Mouse (Mus musculus) MN1 (cell line): ENCODE measurements around the gene Braf.
A peak's percentile ranks its signal among the peaks of the same experiment; 100 is the strongest.
"Not testable (repeated sequence)": the region's sequence is repeated elsewhere in the genome, so short reads cannot be mapped to it uniquely, and the experiment has no call there.

Experiments used
- DNase-seq: peaks from one replicate; pipeline ENCODE4 v3.0.0-alpha.2; 2016; ENCODE audit warnings: low spot score

Gene Braf

DNA sequence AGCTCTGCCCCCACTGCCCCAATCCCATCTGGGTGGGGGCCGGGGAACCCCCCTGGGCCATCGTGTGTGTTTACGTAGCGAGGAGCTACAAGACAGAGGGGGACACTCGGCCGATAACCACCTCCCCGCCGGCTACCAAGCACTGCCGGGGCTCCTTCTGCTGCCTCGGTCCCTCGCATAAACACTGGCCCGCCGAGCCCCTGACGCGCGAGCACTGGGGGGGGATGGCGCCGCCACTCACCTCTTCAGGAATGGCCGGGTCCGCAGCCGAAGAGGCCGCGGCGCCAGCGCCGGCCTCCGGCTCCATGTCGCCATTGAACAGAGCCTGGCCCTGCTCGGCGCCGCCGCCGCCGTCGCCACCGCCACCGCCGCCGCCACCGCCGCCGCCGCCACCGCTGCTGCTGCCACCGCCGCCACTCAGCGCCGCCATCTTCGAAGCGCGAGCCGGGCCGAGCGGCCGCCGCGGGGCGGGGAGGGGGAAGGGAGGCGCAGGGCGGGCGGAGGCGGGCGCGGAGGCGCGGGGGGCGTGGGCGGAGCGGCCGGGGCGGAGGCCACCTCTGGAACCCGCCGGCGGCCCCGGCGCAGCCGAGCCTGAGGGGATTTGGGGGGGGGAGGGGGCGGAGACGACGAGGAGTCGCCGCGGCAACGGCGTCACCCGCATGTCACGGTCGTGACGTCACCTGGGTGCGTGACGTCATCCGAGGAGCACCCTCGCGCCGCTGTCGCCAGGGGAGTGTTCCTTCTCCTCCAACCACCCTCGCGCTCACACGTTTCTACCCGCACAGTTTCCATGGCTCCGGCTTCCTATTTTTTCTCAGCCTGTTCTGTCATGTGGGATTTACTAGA lies at the start of gene Braf:
Gene Braf (minus strand): TSS at position 598 of the 846 bp plus-strand sequence.
- DNase-seq, result peak; percentile 90

DNA sequence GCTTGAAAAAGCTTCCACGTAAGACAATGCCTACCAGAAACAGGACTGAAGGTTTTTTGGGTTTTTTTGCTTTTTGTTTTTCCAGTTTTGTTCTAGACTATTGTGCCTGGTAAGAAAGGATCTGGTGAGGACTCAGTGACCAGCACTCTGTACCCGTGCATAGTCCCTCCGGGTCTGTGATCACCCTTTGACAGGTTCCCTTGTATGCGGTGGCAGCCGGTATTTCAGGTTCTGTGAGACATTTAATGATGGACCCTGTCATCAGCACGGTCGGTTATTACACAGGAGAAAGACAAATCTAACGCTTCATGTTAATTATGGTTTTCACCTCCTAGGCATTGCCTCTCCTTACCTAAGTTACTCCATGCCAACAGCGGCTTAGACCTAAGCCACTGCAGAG lies 49.8 kb upstream of the Braf start:
- no peak for DNase-seq

DNA sequence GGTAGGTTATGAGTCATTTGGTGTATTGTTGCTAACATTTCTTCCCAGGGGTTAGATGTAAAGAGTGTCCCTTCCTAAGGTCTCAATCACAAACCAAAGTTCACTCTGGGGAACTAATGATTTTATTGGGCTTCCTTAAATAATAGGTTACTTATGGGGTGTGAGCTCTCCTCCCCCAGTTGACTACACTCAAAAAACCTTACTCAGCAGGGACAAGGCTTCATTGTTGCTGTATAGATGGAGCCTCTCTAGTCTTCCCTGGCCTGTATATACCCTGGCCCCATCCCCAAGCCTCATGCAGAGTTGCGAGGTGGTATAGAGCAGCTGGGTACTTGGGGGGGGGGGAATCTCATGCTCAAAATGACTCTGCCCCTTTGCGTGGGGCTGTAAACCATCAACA lies 32.0 kb upstream of the Braf start:
- DNase-seq, result no peak

DNA sequence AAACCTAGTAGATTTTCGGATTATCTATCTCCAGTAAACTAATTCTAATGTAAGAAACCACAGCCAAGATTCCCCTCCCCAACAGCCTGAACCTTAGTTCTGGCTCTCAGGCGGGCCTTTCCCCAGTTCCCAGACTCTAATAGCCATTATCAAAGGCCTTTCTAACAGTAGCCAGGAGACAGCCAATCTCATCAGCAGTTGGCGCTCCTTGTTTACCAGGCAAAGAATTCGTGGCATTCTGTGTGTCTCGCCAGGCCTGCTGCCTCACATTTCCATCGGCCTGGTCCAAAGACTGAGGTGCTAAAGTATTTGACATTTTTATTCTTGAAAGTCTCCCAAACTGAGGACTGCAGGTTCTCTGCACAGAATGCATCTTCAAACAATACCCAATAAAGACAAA lies 24.6 kb upstream of the Braf start:
- no peak for DNase-seq

DNA sequence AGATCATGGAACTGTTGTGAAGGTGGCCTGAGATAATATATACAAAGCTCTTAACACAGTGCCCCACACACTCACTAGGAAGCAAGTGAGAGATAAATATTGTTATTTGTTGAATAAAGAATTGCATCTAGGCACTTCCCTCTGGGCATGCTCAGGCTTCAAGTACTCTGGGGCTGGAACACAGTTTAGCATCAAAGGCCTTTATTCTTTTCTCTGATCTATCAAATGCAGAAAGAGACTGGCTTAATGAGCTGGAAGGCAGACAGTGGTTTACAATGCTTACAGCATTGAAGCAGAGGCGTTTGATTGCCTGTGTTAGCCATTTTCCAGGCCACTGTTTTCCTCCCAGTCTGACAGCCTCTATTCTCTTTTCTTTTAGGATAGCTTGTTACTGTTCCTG lies 21.8 kb upstream of the Braf start:
- no peak for DNase-seq

DNA sequence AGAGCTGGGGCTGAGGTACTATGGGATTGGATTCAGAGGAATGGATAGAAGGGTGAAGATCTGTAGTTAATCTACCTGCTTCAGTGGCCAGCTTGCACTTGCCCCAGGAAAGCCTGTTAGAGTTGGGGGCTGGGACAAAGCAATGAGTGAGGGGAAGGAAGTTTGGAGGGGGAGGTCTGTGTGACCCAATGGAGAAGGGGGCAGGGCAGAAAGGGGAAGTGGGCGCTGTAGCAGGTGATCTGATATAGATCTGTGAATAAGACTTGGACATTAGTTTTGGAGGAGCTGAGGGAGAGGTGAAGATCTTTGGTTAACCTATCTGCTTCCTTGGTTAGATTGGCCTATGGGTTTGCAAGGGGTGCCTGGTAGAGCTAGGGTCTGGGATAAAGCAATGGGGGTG lies 20.2 kb upstream of the Braf start:
- no peak for DNase-seq

DNA sequence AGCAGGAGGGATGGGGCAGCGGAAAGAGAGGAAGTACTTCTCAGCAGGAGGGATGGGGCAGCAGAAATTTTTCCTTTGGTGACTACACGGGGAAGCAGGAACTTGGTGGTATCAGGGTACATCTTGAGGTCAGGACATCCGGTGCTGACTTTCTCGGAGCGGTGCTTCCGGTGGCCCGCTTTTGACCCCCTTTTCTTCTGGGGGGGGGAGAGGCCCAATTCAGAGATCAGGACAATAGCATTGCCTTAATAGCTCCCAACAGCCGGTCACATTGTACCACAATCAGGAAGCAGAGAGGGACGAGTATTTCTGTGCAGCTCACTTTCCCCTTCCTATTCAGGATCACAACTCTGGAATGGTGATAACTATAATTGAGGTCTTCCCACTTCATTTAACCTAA lies 14.4 kb upstream of the Braf start:
- not testable (repeated sequence) for DNase-seq

DNA sequence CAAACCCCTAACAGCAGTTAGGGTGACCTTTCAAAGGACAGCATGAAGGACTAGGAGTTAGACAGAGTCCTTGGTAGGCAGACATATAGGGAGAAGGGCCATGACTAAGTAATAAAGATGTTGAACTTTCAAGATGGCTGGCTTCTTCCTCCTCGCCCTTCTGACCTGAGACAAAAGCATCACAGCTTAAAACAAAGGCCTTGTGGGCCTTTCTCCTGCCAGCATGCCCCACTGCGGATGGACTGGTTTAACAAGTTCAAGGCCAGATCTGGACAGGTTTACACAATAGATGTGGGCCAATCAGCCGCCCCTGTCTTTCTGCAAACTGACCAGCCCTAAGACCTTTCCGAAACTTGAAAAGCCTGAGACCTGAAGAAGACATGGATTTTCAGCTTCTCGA lies 2.8 kb upstream of the Braf start:
- DNase-seq, result no peak

DNA sequence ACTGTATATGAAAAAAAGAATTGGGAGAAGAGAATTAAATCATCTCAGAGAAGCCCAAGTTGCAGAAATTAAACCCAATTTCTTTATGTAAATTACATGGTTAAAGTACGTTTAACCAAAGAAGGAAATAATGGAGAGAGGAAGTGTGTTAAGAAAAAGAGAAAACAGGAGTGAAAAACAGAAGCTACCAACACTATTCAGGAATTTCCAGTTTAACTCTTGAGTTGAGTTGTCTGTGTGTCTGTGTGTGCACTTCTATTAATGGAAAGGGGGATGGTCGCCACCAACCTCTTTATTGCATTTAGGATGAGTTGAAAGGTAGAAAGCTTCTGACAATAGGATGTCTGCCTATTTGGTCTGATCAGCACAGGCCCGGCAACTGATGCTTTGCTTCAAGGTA lies 886 bp upstream of the Braf start:
- no peak for DNase-seq

DNA sequence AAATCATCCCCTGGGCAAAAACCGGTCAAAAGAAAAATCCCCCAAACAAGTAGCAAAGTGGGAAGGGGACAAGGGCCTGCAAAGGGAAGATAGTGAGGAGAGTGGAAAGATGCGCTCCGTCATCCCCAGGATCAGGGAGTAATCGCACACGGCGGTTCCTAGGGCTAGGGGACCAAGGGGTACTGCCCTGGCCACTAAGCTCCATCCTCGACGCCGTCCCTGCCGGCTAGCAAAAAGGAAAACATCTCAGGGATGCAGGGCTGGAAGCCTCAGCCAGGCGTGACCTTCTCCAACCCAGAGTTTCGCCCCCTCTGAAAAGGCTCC lies 759 bp downstream of the Braf start:
- DNase-seq, result peak; percentile 27

DNA sequence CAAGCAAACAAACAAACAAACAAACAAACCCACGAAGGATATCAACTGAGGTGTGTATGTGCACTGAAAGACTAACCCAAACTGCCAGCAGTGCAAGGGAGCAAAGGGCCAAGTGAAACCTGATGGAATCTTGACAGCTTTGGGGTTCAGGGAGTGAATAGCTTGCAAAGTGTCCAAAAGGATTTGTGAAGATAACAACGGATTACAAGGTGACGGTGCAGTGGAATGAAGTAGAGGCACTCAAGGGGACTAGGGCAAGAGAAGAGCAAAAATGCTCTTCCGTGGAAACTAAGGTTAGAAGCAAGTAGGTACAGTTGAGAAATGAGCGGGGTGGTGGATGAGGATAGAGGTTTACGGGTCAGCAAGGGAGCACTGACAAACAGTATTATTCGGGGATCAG lies 1.2 kb downstream of the Braf start:
- peak; percentile 5 for DNase-seq

DNA sequence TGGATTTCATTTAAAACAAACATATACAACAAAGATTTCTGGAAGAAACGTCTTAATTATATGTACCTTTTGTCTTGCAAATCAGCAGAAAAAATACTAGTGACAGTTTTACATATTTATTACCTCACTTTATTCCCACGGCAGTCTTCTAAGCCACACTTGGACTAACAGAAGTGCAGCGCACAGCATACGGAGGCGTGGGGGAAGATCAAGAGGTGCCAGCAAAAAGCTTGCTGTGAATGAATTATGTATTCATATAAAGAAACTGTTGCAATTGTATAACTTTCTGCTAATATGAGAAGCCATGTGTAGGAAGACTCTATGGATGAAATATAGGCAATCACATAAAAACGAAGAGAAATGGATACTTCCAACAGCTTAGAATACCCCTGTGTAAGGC lies 6.7 kb downstream of the Braf start:
- DNase-seq, result no peak

DNA sequence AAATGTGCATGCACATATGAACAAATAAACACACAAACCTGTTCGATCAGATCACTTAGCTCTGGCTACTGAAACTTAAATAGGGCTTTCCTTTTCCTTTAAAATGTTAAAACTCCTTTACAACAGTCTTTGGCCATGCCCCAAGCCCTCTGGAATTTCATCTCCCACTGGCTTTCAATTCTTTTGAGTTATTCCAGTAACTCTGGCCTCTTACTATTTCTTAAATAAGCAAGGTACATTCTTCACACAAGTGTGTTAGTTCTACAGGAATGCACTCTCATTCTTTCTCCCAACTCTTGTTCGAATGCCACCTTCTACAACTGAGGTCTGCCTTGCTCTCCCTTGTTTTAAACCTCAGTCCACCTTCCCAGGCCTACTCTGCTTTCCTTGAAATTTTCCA lies 8.2 kb downstream of the Braf start:
- no peak for DNase-seq

DNA sequence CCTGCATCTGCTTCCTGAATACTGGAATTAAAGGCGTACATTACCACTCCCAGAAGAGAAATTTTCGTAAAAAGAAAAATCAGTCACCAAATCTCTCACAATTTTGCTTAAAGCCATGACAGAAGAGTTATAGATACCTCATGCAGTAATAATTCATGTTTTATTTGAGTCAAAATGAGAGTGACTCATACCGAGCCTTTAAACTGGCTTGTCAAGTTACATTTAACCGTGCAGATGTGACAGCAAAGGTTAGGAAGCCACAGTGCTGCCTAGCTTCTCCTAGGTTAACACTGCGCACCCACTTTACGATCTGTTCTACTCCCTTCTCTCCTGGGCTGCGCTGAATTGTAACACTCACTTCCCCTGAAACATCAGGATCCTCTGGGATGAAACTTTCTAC lies 10.9 kb downstream of the Braf start:
- DNase-seq, result no peak

DNA sequence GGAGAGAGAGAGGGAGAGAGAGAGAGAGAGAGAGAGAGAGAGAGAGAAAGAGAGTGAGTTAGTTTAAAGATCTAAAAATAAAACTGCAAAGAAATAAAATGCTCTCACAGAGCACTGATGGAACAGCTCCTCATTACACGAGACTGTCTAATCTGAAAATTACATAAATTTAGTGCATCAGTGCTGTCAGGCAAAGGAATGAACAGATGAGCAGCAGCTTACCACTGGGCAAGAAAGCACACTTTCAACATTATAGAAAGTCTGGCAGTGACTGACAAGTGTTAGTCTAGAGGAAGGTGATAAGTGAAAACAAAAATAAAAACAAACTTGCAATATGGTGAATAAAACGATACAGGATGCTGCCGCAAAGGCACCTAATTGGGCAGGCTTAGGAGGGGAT lies 11.9 kb downstream of the Braf start:
- DNase-seq, result no peak

DNA sequence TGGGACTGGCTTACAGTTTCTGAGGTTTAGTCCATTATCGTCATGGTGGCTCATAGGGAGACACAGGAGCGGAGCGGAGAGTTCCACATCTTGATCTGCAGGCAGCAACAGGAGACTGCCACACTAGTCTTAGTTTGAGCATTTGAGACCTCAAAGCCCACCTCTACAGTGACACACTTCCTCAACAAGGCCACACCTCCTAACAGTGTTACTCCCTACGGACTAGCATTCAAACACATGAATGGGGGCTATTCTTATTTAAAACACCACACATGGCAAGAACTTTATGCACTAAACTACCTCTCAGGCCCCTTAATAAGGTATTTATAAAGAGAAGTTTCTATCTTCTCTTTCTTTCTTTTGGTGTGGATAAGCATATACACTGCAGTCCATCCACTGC lies 19.6 kb downstream of the Braf start:
- no peak for DNase-seq

DNA sequence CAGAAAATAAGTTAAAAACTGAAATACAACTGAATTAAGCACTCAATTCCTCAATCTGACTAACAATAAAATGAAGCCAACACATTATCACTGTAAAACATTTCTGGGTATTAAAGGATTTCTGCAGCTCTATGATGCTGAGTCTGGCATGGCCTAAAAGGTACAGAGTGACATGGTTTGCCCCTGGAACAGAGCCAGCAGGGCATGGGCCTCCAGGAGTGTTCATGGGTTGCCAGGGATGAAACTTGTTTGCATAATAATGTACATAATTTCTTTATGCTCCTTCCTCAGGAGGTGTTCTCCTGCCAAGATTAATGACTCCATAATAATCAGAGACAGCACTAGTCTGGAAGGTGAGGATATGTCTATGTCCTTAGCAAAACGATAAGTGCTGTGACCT lies 32.1 kb downstream of the Braf start:
- no peak for DNase-seq

DNA sequence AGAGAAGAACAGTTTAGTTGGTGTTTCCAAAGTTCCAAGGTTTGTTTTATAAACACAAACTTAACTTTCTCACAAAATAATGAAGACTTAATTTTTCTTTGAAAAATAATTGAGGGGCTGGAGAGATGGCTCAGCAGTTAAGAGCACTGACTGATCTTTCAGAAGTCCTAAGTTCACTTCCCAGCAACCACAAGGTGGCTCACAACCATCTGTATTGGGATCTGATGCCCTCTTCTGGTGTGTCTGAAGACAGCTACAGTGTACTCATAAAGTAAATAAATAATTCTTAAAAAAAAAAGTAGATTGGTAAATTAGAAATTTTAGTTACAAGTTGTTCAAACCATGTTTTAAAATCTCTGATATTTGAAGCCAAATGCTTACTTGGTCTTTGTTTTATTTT lies 38.4 kb downstream of the Braf start:
- DNase-seq, result not testable (repeated sequence)

DNA sequence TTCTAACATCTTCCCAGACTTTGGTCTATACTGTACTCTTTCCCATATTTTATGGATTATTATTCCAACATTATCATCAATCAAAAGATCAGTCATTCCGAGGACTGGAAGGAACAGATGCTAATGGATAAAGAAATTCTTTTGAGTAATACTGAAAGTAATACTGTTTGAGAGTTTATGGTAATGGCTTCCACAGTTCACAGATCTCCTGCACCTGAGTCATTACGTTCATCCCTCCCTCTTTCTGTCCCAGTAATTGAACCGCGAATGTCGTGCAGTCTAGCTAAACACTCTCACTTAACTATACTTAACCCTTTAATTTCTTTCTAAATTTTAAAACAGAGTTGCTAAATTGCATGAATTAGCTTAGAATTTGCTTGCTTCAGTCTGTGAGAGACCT lies 43.5 kb downstream of the Braf start:
- DNase-seq, result no peak

DNA sequence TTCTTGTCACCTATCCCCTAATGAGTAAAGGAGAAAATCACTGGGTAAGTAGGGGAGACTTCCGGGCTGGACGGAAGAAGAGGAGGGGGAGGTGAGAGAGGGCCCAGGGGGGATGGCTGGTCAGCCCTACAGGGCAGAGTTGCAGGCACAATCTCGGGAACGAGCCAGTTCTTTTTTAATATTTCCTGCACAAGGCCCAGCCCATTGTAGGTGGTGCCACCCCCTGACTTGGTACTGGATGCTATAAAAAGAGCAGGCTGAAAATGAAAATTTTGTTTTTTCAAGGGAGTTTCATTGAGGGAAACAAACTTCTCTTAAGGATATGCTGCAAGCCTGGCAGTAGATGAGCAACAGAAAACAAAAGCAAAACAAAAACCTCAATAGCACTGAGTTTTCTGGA lies 44.7 kb downstream of the Braf start:
- peak; percentile 7 for DNase-seq

DNA sequence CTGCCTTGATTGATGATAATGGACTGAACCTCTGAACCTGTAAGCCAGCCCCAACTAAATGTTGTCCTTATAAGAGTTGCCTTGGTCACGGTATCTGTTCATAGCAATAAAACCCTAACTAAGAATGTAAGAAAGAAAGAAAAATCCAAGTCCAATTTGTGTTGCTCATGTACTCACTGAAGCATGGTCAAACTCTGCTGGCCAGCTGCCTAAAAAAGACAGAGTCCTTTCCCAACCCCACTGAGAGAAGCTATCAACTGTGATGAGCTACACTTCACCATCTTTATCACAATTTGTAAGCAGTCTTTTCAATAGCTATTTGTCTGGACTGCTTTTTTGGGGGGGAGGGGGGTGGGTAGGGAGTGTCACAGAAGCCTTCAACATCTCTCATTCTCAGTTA lies 47.0 kb downstream of the Braf start:
- DNase-seq, result no peak

DNA sequence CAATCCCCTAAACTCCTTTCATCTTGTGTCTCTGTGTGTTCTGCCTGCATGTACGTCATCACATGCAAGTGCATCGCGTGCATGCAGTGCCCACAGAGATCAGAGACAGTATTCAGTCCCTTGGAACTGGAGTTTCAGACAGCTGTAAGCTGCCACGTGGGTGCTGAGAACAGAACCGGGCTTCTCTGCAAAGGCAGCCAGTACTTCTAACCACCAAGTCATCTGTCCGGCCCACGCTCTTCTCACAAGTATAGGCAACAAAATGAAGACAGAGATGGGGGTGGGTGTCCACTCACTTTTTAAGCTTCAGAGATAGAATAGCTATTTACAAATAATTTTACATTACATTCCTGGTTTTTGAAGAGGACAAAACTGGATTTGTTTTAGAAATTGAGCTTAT lies 50.2 kb downstream of the Braf start:
- no peak for DNase-seq

DNA sequence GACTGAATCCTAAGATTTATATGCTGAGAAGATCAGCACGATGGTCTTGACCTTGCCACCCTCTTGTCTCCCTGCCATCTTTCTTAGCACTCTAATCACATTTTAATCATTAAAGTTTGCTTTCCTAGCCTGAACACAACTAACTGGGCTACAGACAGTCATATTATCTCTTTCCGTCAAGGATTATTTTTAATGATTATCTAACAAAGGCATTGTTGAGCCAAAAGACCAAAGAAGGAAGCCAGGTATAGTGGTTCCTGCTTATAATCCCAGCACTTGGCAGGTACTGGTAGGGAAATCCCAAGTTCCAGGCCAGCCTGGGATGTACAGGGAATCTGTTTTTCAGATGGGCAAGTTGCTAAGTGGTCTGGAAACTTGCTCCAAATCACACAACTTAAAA lies 114.0 kb downstream of the Braf start:
- no peak for DNase-seq

DNA sequence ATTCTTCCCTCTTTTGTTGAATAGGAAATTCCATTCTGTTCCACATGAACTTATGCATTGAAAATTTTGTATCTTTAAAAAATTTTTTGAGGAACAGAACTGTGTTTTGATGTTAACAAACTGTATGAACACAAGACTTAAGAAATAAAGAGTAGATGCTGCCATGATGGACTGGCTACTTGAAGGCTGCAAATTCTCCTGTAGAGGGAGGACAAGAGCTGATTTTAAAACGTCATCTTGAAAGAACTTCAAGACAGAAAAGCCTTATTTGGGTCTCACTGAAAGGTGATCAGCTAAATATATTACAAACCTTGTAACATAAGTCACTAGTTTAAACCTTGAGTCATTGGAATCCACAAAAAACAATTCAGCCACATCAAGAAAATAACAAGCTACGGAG lies 115.1 kb downstream of the Braf start:
- no peak for DNase-seq

DNA sequence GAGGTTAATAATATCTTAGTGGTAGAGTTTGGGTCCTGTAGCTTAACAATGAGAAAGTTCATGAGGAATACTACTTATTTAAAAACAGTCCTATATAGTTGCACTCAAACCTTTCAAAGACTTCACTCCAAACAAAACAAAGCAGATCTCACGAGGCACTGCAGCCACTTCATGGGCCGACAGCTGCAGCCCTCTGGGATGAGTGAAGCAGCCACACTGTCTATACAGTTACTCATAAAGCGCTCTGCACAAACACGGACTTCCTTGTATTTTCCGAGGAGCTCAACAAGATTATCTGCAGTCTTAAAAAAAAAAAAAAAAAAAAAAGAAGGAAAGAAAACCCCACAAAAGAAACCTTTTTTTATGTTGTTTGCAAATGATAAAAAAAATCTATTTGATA lies 117.9 kb downstream of the Braf start:
- DNase-seq, result no peak
